Mouse (Mus musculus) layer of hippocampus, adult 9-11 months (tissue): ENCODE data around the gene Tex2.
A peak's percentile ranks its signal among the peaks of the same experiment; 100 is the strongest.
"Not testable (repeated sequence)": the region's sequence is repeated elsewhere in the genome, so short reads cannot be mapped to it uniquely, and the experiment has no call there.

ENCODE experiments used
- DNase-seq: peaks from one replicate; pipeline ENCODE4 v3.0.0; 2022

Tex2 gene

GRCm38 (mm10) chr11:106577624-106578355, 35.4 kb downstream of the Tex2 start:
- not testable (repeated sequence) for DNase-seq

GRCm38 (mm10) chr11:106574456-106574855, 38.8 kb downstream of the Tex2 start:
- no peak for DNase-seq

GRCm38 (mm10) chr11:106573476-106574240, 39.6 kb downstream of the Tex2 start:
- DNase-seq: no peak

GRCm38 (mm10) chr11:106572958-106573357, 40.3 kb downstream of the Tex2 start:
- no peak for DNase-seq

GRCm38 (mm10) chr11:106572020-106572782, 41.0 kb downstream of the Tex2 start:
- peak; percentile 79 for DNase-seq

- DNase-seq: no peak
Observed at GRCm38 (mm10) chr11:106571026-106571983, 41.9 kb downstream of the Tex2 start.

GRCm38 (mm10) chr11:106568329-106568960, 44.8 kb downstream of the Tex2 start:
- no peak for DNase-seq

- DNase-seq: no peak
Observed at GRCm38 (mm10) chr11:106566040-106566785, 47.0 kb downstream of the Tex2 start.

- peak; percentile 76 for DNase-seq
Observed at GRCm38 (mm10) chr11:106564261-106564660, 49.0 kb downstream of the Tex2 start.

- DNase-seq: peak; percentile 57
Observed at GRCm38 (mm10) chr11:106562707-106563106, 50.5 kb downstream of the Tex2 start.

- no peak for DNase-seq
Observed at GRCm38 (mm10) chr11:106559773-106560172, 53.5 kb downstream of the Tex2 start.

GRCm38 (mm10) chr11:106558008-106558407, 55.2 kb downstream of the Tex2 start:
- no peak for DNase-seq

GRCm38 (mm10) chr11:106557398-106557797, 55.8 kb downstream of the Tex2 start:
- DNase-seq: no peak

- no peak for DNase-seq
Observed at GRCm38 (mm10) chr11:106556689-106557088, 56.5 kb downstream of the Tex2 start.

GRCm38 (mm10) chr11:106555805-106556615, 57.2 kb downstream of the Tex2 start:
- no peak for DNase-seq

- no peak for DNase-seq
Observed at GRCm38 (mm10) chr11:106550398-106550797, 62.8 kb downstream of the Tex2 start.

- DNase-seq: no peak
Observed at GRCm38 (mm10) chr11:106546081-106546480, 67.1 kb downstream of the Tex2 start.

- no peak for DNase-seq
Observed at GRCm38 (mm10) chr11:106544916-106545315, 68.3 kb downstream of the Tex2 start.

- no peak for DNase-seq
Observed at GRCm38 (mm10) chr11:106544133-106544532, 69.1 kb downstream of the Tex2 start.

- no peak for DNase-seq
Observed at GRCm38 (mm10) chr11:106543006-106543405, 70.2 kb downstream of the Tex2 start.
